Mouse (Mus musculus) kidney, postnatal 14 days (tissue): ENCODE data around the gene 1600002K03Rik.
A peak's percentile ranks its signal among the peaks of the same experiment; 100 is the strongest.

ENCODE experiments used
- DNase-seq: peaks from one replicate; pipeline ENCODE4 v3.0.0; 2022; ENCODE audit warnings: mixed read lengths

Gene 1600002K03Rik

GRCm38 (mm10) chr10:80172527-80173292 is at the start of gene 1600002K03Rik:
TSS of gene 1600002K03Rik (plus strand) at chr10:80172944.
- peak; percentile 92 for DNase-seq

- DNase-seq = no peak
These were observed 48.7 kb upstream of the 1600002K03Rik start for GRCm38 (mm10) chr10:80123932-80124562.

- DNase-seq = no peak
These were observed 44.8 kb upstream of the 1600002K03Rik start for GRCm38 (mm10) chr10:80127920-80128319.

- no peak for DNase-seq
These were observed 42.9 kb upstream of the 1600002K03Rik start for GRCm38 (mm10) chr10:80129846-80130245.

- peak; percentile 79 for DNase-seq
These were observed 42.2 kb upstream of the 1600002K03Rik start for GRCm38 (mm10) chr10:80130403-80131031.

GRCm38 (mm10) chr10:80131316-80131951 is 41.3 kb upstream of the 1600002K03Rik start:
- no peak for DNase-seq

- no peak for DNase-seq
These were observed 40.8 kb upstream of the 1600002K03Rik start for GRCm38 (mm10) chr10:80131952-80132350.

GRCm38 (mm10) chr10:80133226-80133849 is 39.4 kb upstream of the 1600002K03Rik start:
- no peak for DNase-seq

GRCm38 (mm10) chr10:80134421-80134820 is 38.3 kb upstream of the 1600002K03Rik start:
- DNase-seq = no peak

GRCm38 (mm10) chr10:80135161-80135560 is 37.6 kb upstream of the 1600002K03Rik start:
- no peak for DNase-seq

GRCm38 (mm10) chr10:80135641-80136040 is 37.1 kb upstream of the 1600002K03Rik start:
- DNase-seq = no peak

- no peak for DNase-seq
These were observed 36.4 kb upstream of the 1600002K03Rik start for GRCm38 (mm10) chr10:80136179-80136951.

- no peak for DNase-seq
These were observed 35.7 kb upstream of the 1600002K03Rik start for GRCm38 (mm10) chr10:80136952-80137625.

- no peak for DNase-seq
These were observed 34.9 kb upstream of the 1600002K03Rik start for GRCm38 (mm10) chr10:80137626-80138552.

- peak; percentile 80 for DNase-seq
These were observed 33.9 kb upstream of the 1600002K03Rik start, which contains the start of gene Atp5d for GRCm38 (mm10) chr10:80138553-80139438. TSS of gene Atp5d (plus strand) at chr10:80138632.

- DNase-seq = no peak
These were observed 33.3 kb upstream of the 1600002K03Rik start for GRCm38 (mm10) chr10:80139439-80139775.

- DNase-seq = no peak
These were observed 32.6 kb upstream of the 1600002K03Rik start for GRCm38 (mm10) chr10:80139975-80140665.

- DNase-seq = no peak
These were observed 32.1 kb upstream of the 1600002K03Rik start, which contains the start of gene Cbarp for GRCm38 (mm10) chr10:80140666-80141035. TSS of gene Cbarp (minus strand) at chr10:80140835.
